Mouse (Mus musculus) liver, embryonic 14.5 days (tissue): Measurements from ENCODE around the gene Hic1.

Experiments used
- CTCF ChIP-seq: IDR thresholded peaks from 2 replicates; pipeline ENCODE4 v1.5.1; 2016; ENCODE audit warnings: antibody characterized with exemption, low read depth, control low read depth
- EP300 ChIP-seq: IDR thresholded peaks from 2 replicates; pipeline ENCODE4 v1.6.1; 2016; ENCODE audit warnings: antibody characterized with exemption, low read depth

DNA sequence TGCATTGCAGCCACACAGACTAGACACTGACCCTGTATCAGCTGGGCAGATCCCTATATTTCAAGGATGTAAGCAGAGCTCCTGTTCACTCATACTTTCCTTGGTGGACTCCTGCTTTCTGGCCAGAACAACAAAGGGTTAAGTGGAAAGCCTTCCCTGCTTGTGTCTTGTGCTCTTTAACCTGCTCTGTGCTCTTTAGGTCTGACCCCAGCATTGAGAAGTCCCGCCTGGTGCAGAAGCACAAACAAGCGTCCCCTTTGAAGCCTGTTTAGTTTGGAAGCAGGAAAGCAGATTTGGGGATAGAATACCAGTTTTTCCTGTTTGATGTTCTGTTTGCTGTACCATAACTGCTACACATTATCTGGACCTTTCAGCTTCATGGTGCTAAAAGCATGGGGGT lies 11.4 kb downstream of the Hic1 start:
- TF ChIP-seq EP300 (no peak), CTCF (no peak)
